Mouse (Mus musculus) embryo, embryonic 10.5 days (tissue): ENCODE results near the gene Olfr666.
"Not testable (repeated sequence)": the region's sequence is repeated elsewhere in the genome, so short reads cannot be mapped to it uniquely, and the experiment has no call there.

Experiments used
- DNase-seq: peaks from one replicate; pipeline ENCODE4 v3.0.0-alpha.2; 2015; ENCODE audit warnings: low spot score

Gene Olfr666

GRCm38 (mm10) chr7:104895852-104896251 is at the start of gene Olfr666:
TSS of gene Olfr666 (minus strand) at chr7:104895952.
- DNase-seq, result no peak

- no peak for DNase-seq
These were observed 38.2 kb upstream of the Olfr666 start, which contains the start of gene Olfr669 for GRCm38 (mm10) chr7:104933940-104934339. TSS of gene Olfr669 (plus strand) at chr7:104934240.

- no peak for DNase-seq
These were observed 32.2 kb upstream of the Olfr666 start, which contains the start of gene Olfr668 for GRCm38 (mm10) chr7:104927957-104928356. TSS of gene Olfr668 (minus strand) at chr7:104928057.

GRCm38 (mm10) chr7:104921382-104921781 is 25.6 kb upstream of the Olfr666 start, which contains the start of gene Olfr667:
TSS of gene Olfr667 (minus strand) at chr7:104921482.
- DNase-seq, result no peak

- DNase-seq, result no peak
These were observed 18.0 kb downstream of the Olfr666 start, which contains the start of gene Olfr665 for GRCm38 (mm10) chr7:104877731-104878130. TSS of gene Olfr665 (plus strand) at chr7:104878031.

GRCm38 (mm10) chr7:104861381-104861780 is 34.4 kb downstream of the Olfr666 start:
- no peak for DNase-seq

- DNase-seq, result no peak
These were observed 38.1 kb downstream of the Olfr666 start for GRCm38 (mm10) chr7:104857683-104858082.

GRCm38 (mm10) chr7:104856709-104857108 is 39.0 kb downstream of the Olfr666 start, which contains the start of gene Usp17la:
TSS of gene Usp17la (plus strand) at chr7:104857009.
- DNase-seq, result not testable (repeated sequence)

- no peak for DNase-seq
These were observed 40.5 kb downstream of the Olfr666 start for GRCm38 (mm10) chr7:104855248-104855750.

- DNase-seq, result peak; percentile 1
These were observed 44.2 kb downstream of the Olfr666 start for GRCm38 (mm10) chr7:104851546-104851945.

- no peak for DNase-seq
These were observed 51.9 kb downstream of the Olfr666 start for GRCm38 (mm10) chr7:104843731-104844287.

GRCm38 (mm10) chr7:104842503-104842902 is 53.2 kb downstream of the Olfr666 start, which contains the start of gene Usp17lb:
TSS of gene Usp17lb (minus strand) at chr7:104842603.
- no peak for DNase-seq
